Mouse (Mus musculus) midbrain, embryonic 14.5 days (tissue): ENCODE results near the gene Stip1. TPM values are rescaled to one million over a fixed set of nuclear protein-coding genes. Genes with fewer than 3 reads are reported as not detected.

Source experiments
- ATAC-seq: fragments of 200-750 bp; cut with Nextera tagmentation; 2 replicates; pipeline ENCODE4 v1.8.0; 2017; ENCODE audit warnings: moderate number of reproducible peaks, moderate library complexity; ENCODE audit not compliant: low FRiP score, low TSS enrichment
- DNase-seq: peaks from one replicate; pipeline ENCODE4 v3.0.0-alpha.2; 2015
- H3K27ac ChIP-seq: fragments of 300-500 bp; sonication (generic); replicated peaks from 2 replicates; pipeline ENCODE4 v1.5.1; 2014; ENCODE audit warnings: mild to moderate bottlenecking, low read depth, low read length, moderate library complexity
- H3K27me3 ChIP-seq: fragments of 300-500 bp; sonication (generic); 2 replicates; pipeline ENCODE4 v1.6.1; 2014; ENCODE audit warnings: low read length, control low read depth, mixed read lengths; ENCODE audit not compliant: control insufficient read depth, insufficient read depth
- H3K36me3 ChIP-seq: fragments of 300-500 bp; sonication (generic); 2 replicates; pipeline ENCODE4 v1.6.1; 2014; ENCODE audit warnings: low read length, control low read depth; ENCODE audit not compliant: control insufficient read depth, insufficient read depth
- H3K4me1 ChIP-seq: fragments of 300-500 bp; sonication (generic); 2 replicates; pipeline ENCODE4 v1.6.1; 2014; ENCODE audit warnings: mild to moderate bottlenecking, antibody characterized with exemption, low read length, control low read depth; ENCODE audit not compliant: control insufficient read depth, insufficient read depth
- H3K4me2 ChIP-seq: fragments of 300-500 bp; sonication (generic); 2 replicates; pipeline ENCODE4 v1.6.1; 2014; ENCODE audit warnings: mild to moderate bottlenecking, low read length, moderate library complexity
- H3K4me3 ChIP-seq: fragments of 300-500 bp; sonication (generic); replicated peaks from 2 replicates; pipeline ENCODE4 v1.5.1; 2014; ENCODE audit warnings: low read depth, low read length
- H3K9ac ChIP-seq: fragments of 300-500 bp; sonication (generic); replicated peaks from 2 replicates; pipeline ENCODE4 v1.6.1; 2014; ENCODE audit warnings: mild to moderate bottlenecking, low read length, moderate library complexity
- H3K9me3 ChIP-seq: fragments of 300-500 bp; sonication (generic); 2 replicates; pipeline ENCODE4 v1.6.1; 2016; ENCODE audit warnings: low read length, control low read depth, mixed read lengths; ENCODE audit not compliant: control insufficient read depth
- WGBS: fragments of 180-500 bp; shearing (Covaris S2); extraction: QIAGEN DNeasy Blood & Tissue Kit; methylation state at CpG from one replicate; pipeline ENCODE4 v1.1.7; 2014; 5-methylcytosine and 5-hydroxymethylcytosine counted together
- polyA plus RNA-seq: library from polyadenylated mRNA; unstranded; fragments of >200 nt; fragmentation: Nextera tagmentation; extraction: Ambion mirVana; gene quantifications from 2 replicates; pipeline ENCODE4 v1.2.1, GENCODE M21; 2014

Stip1 gene
- polyA plus RNA-seq, 1 experiment from 2014 or later, result 217 TPM

GRCm38 (mm10) chr19:6971644-6972043 is 68.1 kb downstream of the Stip1 start:
- Histone ChIP-seq H3K36me3 (peaks cover 4% of the 10 kb centered on the region; the same call in 1 of the 2 replicates), H3K27ac (no peak overlapping the region)

More at GRCm38 (mm10) chr19:6971644-6972043, 68.1 kb downstream of the Stip1 start:
- Histone ChIP-seq H3K4me2 (no peak overlapping the region), H3K4me3 (no peak overlapping the region), H3K4me1 (peaks cover 19% of the 10 kb centered on the region), H3K9me3 (no peaks in the 10 kb centered on the region), H3K9ac (no peak overlapping the region), H3K27me3 (peaks cover 20% of the 10 kb centered on the region)
- ATAC-seq (no peak), DNase-seq (no peak)
- WGBS, result 57% methylated on average over 6 of the region's 6 CpGs

Other genes with a start within 250 kb of the Stip1 start
- gene Rps6ka4, start 199.3 kb downstream of the Stip1 start, polyA plus RNA-seq, result 6.0 and 6.8 TPM in 2 replicates
- 0.23 and 0.49 TPM in 2 replicates for gene Ccdc88b, start 181.8 kb downstream of the Stip1 start, polyA plus RNA-seq
- 115 and 140 TPM in 2 replicates for gene Trmt112, start 130.3 kb downstream of the Stip1 start, polyA plus RNA-seq
- 215 and 328 TPM in 2 replicates for gene Prdx5, start 129.9 kb downstream of the Stip1 start, polyA plus RNA-seq
- gene Esrra, start 118.2 kb downstream of the Stip1 start, polyA plus RNA-seq, result 6.9 and 13.6 TPM in 2 replicates
- 0.53 and 0.78 TPM in 2 replicates for gene Catsperz, start 114.6 kb downstream of the Stip1 start, polyA plus RNA-seq
- gene Kcnk4, start 105.5 kb downstream of the Stip1 start, polyA plus RNA-seq, result 1.9 and 3.4 TPM in 2 replicates
- 77.1 and 79.3 TPM in 2 replicates for gene Bad, start 98.1 kb downstream of the Stip1 start, polyA plus RNA-seq
- 56.0 and 60.4 TPM in 2 replicates for gene Gpr137, start 97.5 kb downstream of the Stip1 start, polyA plus RNA-seq
- 198 and 257 TPM in 2 replicates for gene Ppp1r14b, start 65.0 kb downstream of the Stip1 start, polyA plus RNA-seq
- gene Plcb3, start 63.5 kb downstream of the Stip1 start, polyA plus RNA-seq, result 6.3 and 8.8 TPM in 2 replicates
- 73.8 and 86.9 TPM in 2 replicates for gene Fkbp2, start 59.5 kb downstream of the Stip1 start, polyA plus RNA-seq
- 33.1 and 47.3 TPM in 2 replicates for gene Vegfb, start 52.3 kb downstream of the Stip1 start, polyA plus RNA-seq
- gene Dnajc4, start 47.4 kb downstream of the Stip1 start, polyA plus RNA-seq, result 23.1 and 26.7 TPM in 2 replicates
- 19.4 and 20.2 TPM in 2 replicates for gene Nudt22, start 43.9 kb downstream of the Stip1 start, polyA plus RNA-seq
- gene Trpt1, start 43.8 kb downstream of the Stip1 start, polyA plus RNA-seq, result 18.6 and 20.0 TPM in 2 replicates
- 1.7 and 3.0 TPM in 2 replicates for gene Fermt3, start 20.5 kb downstream of the Stip1 start, polyA plus RNA-seq
- gene Macrod1, start 16.8 kb upstream of the Stip1 start, polyA plus RNA-seq, result 3.4 and 3.9 TPM in 2 replicates
- 7.0 and 10.2 TPM in 2 replicates for gene Flrt1, start 65.8 kb upstream of the Stip1 start, polyA plus RNA-seq
- 244 and 263 TPM in 2 replicates for gene Otub1, start 166.3 kb upstream of the Stip1 start, polyA plus RNA-seq
- gene Cox8a, start 177.6 kb upstream of the Stip1 start, polyA plus RNA-seq, result 921 and 1,195 TPM in 2 replicates
- gene Naa40, start 201.2 kb upstream of the Stip1 start, polyA plus RNA-seq, result 68.6 and 77.8 TPM in 2 replicates
- 23.1 and 26.6 TPM in 2 replicates for gene Rcor2, start 227.4 kb upstream of the Stip1 start, polyA plus RNA-seq